Mouse (Mus musculus) left cerebral cortex, postnatal 25 days (tissue): ENCODE results near the gene Gm21983. TPM values are rescaled to one million over a fixed set of nuclear protein-coding genes. Genes with fewer than 3 reads are reported as not detected.

ENCODE experiments used
- DNase-seq, 2 experiments: peaks; one replicate each; pipeline ENCODE4 v3.0.0; 2022; ENCODE audit warnings: low spot score in 2 of 2, mixed read lengths in 1 of 2
- intact Hi-C: fragments of 180-260 bp; cut with DNase I; formaldehyde crosslinking; loops from one replicate; pipeline ENCODE4 v1.15.1; 2025
- microRNA-seq, 2 experiments: library from miRNA; unstranded; fragments of <30 nt; microRNA quantifications; one replicate each; pipeline ENCODE4 v1.2.0; 2022
- total RNA-seq, 2 experiments: library from RNA; stranded (reverse); gene quantifications; 2 replicates each; pipeline ENCODE4 v1.2.3; 2021

Gene Gm21983
- total RNA-seq, 2 experiments from 2014 or later = not detected

GRCm38 (mm10) chr7:27128946-27129345, 51.9 kb downstream of the Gm21983 start:
- intact Hi-C loops = loop anchor here (5.0 to 10.0 kb wide), 2 partner anchors 352 to 1274 kb away; no protein-coding TSS in a partner anchor
- DNase-seq = no peak

- intact Hi-C loops = loop anchor here (5.0 to 10.0 kb wide), 2 partner anchors 351 to 1273 kb away; no protein-coding TSS in a partner anchor
- peak; percentile 37 to 48 for DNase-seq
Observed at GRCm38 (mm10) chr7:27128162-27128561, 52.7 kb downstream of the Gm21983 start.

GRCm38 (mm10) chr7:27124969-27125368, 55.9 kb downstream of the Gm21983 start:
- intact Hi-C loops = loop anchor here (5.0 to 10.0 kb wide), 2 partner anchors 348 to 1270 kb away; no protein-coding TSS in a partner anchor
- no peak for DNase-seq

GRCm38 (mm10) chr7:27124305-27124832, 56.5 kb downstream of the Gm21983 start:
- intact Hi-C loops = loop anchor here (10.0 kb wide), 1 partner anchor 1270 kb away; no protein-coding TSS in a partner anchor
- no peak for DNase-seq

- intact Hi-C loops = loop anchor here (10.0 kb wide), 1 partner anchor 1265 kb away; no protein-coding TSS in a partner anchor
- DNase-seq = no peak
Observed at GRCm38 (mm10) chr7:27119676-27120075, 61.2 kb downstream of the Gm21983 start, which contains the start of gene Cyp2f2. Cyp2f2 (plus strand) TSS chr7:27119909.

Small RNAs within 50 kb of the gene (microRNA-seq; reads per million reads assigned to microRNA genes)
- gene Mir1191 (0.25 to 0.34 reads per million in 2 experiments), gene Mir3101 (0.67 to 0.99 reads per million in 2 experiments)

Other genes with a start within 250 kb of the Gm21983 start
- not detected for gene Cyp2a22, start 241.7 kb downstream of the Gm21983 start, total RNA-seq
- gene Cyp2a12, start 152.0 kb downstream of the Gm21983 start, total RNA-seq = not detected
- under 1 TPM in 1 of 2 experiments, not detected in 1; 0.41 TPM for gene Cyp2f2, start 61.2 kb downstream of the Gm21983 start, total RNA-seq
- not detected for gene Cyp2t4, start 27.4 kb downstream of the Gm21983 start, total RNA-seq
- 100 to 1,000 TPM in 1 of 2 experiments, 10 to 100 TPM in 1; 98.1 to 101 TPM for gene Egln2, start 14.3 kb downstream of the Gm21983 start, total RNA-seq
- 10 to 100 TPM; 85.3 to 91.2 TPM for gene Rab4b, start 2.2 kb downstream of the Gm21983 start, total RNA-seq
- gene Mia, start 71 bp upstream of the Gm21983 start, total RNA-seq = 1 to 10 TPM in 1 of 2 experiments, under 1 TPM in 1; 0.62 to 1.7 TPM
- gene BC024978, start 14.7 kb upstream of the Gm21983 start, total RNA-seq = 10 to 100 TPM; 21.0 to 25.2 TPM
- gene Snrpa, start 15.2 kb upstream of the Gm21983 start, total RNA-seq = 10 to 100 TPM; 81.9 to 85.2 TPM
- gene Itpkc, start 47.6 kb upstream of the Gm21983 start, total RNA-seq = 1 to 10 TPM; 7.5 to 8.8 TPM
- gene Coq8b, start 51.9 kb upstream of the Gm21983 start, total RNA-seq = 10 to 100 TPM; 32.5 to 37.2 TPM
- 100 to 1,000 TPM; 119 to 130 TPM for gene Numbl, start 77.3 kb upstream of the Gm21983 start, total RNA-seq
- gene Ltbp4, start 156.6 kb upstream of the Gm21983 start, total RNA-seq = 10 to 100 TPM; 46.7 to 50.4 TPM
- gene Shkbp1, start 174.9 kb upstream of the Gm21983 start, total RNA-seq = 10 to 100 TPM; 21.7 to 31.2 TPM
- not detected for gene Gm20479, start 176.3 kb upstream of the Gm21983 start, total RNA-seq